ENCODE assay signal across 1 mouse cellular context in the genomic region with DNA sequence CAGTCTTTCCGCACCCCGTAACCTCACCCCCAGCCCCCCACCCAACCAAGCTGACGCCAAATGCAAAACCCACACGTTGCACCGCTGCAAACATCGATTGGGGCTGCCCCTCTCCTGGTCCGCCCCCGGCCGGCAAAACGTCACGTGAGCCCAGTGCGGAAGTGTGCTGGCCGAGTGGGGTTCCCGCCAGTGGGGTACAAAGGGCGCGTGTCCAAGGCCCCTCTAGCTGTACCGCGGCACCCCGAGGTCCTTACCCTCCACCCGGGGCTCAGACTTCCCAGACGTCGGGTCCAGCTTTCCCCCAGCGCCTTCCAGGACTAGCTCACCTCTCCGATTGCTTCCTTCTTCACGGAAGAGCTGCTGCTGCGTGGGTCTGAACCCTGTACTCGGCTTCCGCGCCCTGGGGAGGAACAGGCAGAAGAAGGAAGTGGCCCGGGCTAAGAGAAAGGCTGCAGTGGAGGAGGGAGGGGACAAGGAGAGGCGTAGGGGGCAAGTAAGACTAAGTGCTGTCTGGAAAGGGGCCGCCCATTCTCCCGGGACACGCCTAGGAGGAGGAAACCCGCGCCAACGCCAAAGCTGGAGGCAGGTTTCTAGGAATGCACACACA.
TF ChIP-seq lines count a peak whose summit lies in the region.

Abracl (minus strand) TSS at position 548 of the 607 bp plus-strand sequence.

TF ChIP-seq in MEL, 35 proteins besides CTCF, POLR2A, EP300 and RAD21 (continued from another document):
- TF ChIP-seq BHLHE40 (IDR thresholded peaks at IDR 0.05; ENCODE audit: borderline replicate concordance, low read depth, low read length) (peak; percentile 85; the same call in 1 of the 2 replicates), MXI1 (IDR thresholded peaks at IDR 0.05; ENCODE audit: low read depth, low read length) (no peak), GABPA (IDR thresholded peaks at IDR 0.05; ENCODE audit: low read depth, low read length) (no peak), ZKSCAN1 (IDR thresholded peaks at IDR 0.05; ENCODE audit: low read depth, low read length) (no peak), ELF1 (IDR thresholded peaks at IDR 0.05; ENCODE audit: low read depth, low read length) (peak; percentile 73; the same call in 1 of the 2 replicates)
